Mouse (Mus musculus): ENCODE data around the gene Psg22. TPM values are rescaled to one million over a fixed set of nuclear protein-coding genes. Genes with fewer than 3 reads are reported as not detected.

The Psg22 gene
- total RNA-seq (2023), result not detected in 4 replicates

GRCm38 (mm10) chr7:18717790-18718189 is at the start of gene Psg22:
Psg22 (plus strand) TSS chr7:18718090.

GRCm38 (mm10) chr7:18686085-18686484 is 31.8 kb upstream of the Psg22 start, which contains the start of gene Psg20:
Psg20 (minus strand) TSS chr7:18686185.

Other genes with a start within 250 kb of the Psg22 start
- gene Psg26, start 233.9 kb upstream of the Psg22 start, total RNA-seq (2023), result not detected in 4 replicates
- not detected in 4 replicates for gene Psg25, start 185.8 kb upstream of the Psg22 start, total RNA-seq (2023)
- gene Psg27, start 150.8 kb upstream of the Psg22 start, total RNA-seq (2023), result not detected in 4 replicates
- not detected in 4 replicates for gene Psg23, start 101.6 kb upstream of the Psg22 start, total RNA-seq (2023)
- gene Psg21, start 61.4 kb upstream of the Psg22 start, total RNA-seq (2023), result not detected in 4 replicates
- not detected in 4 replicates for gene Psg20, start 31.9 kb upstream of the Psg22 start, total RNA-seq (2023)
- not detected in 4 replicates for gene Psg19, start 80.4 kb downstream of the Psg22 start, total RNA-seq (2023)
- not detected in 4 replicates for gene Psg17, start 103.5 kb downstream of the Psg22 start, total RNA-seq (2023)
- not detected in 4 replicates for gene Mill2, start 121.9 kb downstream of the Psg22 start, total RNA-seq (2023)
- gene Pglyrp1, start 153.2 kb downstream of the Psg22 start, total RNA-seq (2023), result 16.9 to 20.3 TPM (median 17.7 TPM) in 4 replicates
- 16.0 to 24.2 TPM (median 21.6 TPM) in 4 replicates for gene Ccdc61, start 192.3 kb downstream of the Psg22 start, total RNA-seq (2023)
- not detected in 4 replicates for gene Nova2, start 207.8 kb downstream of the Psg22 start, total RNA-seq (2023)